19 mouse cellular contexts compared by ENCODE assay signal in the genomic region with DNA sequence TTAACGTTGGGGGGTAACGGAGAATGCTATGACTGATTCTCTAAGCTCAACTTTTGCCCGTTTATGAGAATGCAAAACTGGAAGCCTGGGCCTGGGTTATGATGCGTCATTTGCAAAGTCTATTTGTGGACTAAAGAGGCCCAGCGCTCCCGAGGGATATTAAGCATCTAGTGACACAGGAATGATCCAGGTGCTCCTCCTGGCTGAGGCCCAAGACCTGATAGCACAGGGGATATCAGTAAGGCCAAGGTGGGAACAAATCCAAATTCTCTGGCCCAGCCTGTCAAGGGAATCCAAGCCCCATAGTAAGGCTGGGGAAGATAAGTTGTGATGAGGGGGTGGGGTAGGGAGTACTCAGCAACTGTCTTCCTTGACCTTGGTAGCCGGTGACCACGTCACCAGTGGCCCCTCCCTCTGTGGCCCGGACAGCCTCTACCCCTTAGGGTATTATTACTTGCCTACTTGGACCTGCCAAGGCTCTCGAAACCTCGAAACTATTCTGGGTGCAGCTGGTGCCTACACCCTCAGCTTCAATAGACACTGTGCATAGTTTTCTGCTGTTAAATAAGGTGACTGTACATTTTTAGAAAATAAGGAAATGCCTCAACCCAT. TPM values are rescaled to one million over a fixed set of nuclear protein-coding genes. Genes with fewer than 3 reads are reported as not detected.
DNase-seq lines count a peak whose midpoint lies in the region; ATAC-seq and TF ChIP-seq lines count a peak whose summit lies in the region.
"Had no signal": no experiment of that assay in that cellular context is flagged by ENCODE, and none has a peak within 500 bp of the region (broad histone marks: within the 10 kb centered on the region; RNA-seq: fewer than 3 reads in every experiment).

No protein-coding gene starts in this region.

- no peak for TF ChIP-seq EP300 in heart, postnatal 0 days (IDR thresholded peaks at IDR 0.05; ENCODE audit: low read depth)
- TF ChIP-seq EP300 in stomach, postnatal 0 days (optimal IDR thresholded peaks at IDR 0.05): no peak

- ATAC-seq in heart, embryonic 12.5 days (ENCODE audit: insufficient number of reproducible peaks, low FRiP score): peak; percentile 51; the same call in 1 of the 2 replicates
- ATAC-seq in heart, postnatal 0 days (ENCODE audit: insufficient read depth, low read depth): peak; percentile 81
- ATAC-seq in stomach, postnatal 0 days (ENCODE audit: low FRiP score, low TSS enrichment): peak; percentile 26; the same call in 1 of the 2 replicates
- ATAC-seq: forebrain, embryonic 13.5 days; midbrain, embryonic 13.5 days had no signal

- no peak overlapping the region for H3K4me2 ChIP-seq in heart, embryonic 12.5 days
- H3K4me2 ChIP-seq in heart, postnatal 0 days (ENCODE audit: low read depth, low read length): no peak overlapping the region
- H3K4me2 ChIP-seq in stomach, postnatal 0 days (replicated peaks; ENCODE audit: low read depth): no peak overlapping the region
- H3K4me2 ChIP-seq: forebrain, embryonic 13.5 days; hindbrain, embryonic 15.5 days; liver, embryonic 13.5 days; midbrain, embryonic 13.5 days; neural tube, embryonic 12.5 days had no signal

- TF ChIP-seq CTCF in heart, postnatal 0 days (IDR thresholded peaks at IDR 0.05; ENCODE audit: low read depth): no peak
- TF ChIP-seq CTCF in stomach, postnatal 0 days (IDR thresholded peaks at IDR 0.05; ENCODE audit: low read depth): no peak

- H3K9ac ChIP-seq in heart, embryonic 12.5 days: no peak overlapping the region
- 0 out of 2 replicates have a peak overlapping the region, but pooled peaks have one; percentile 12 for H3K9ac ChIP-seq in heart, postnatal 0 days (replicated peaks; ENCODE audit: low read depth, low read length)
- no peak overlapping the region for H3K9ac ChIP-seq in stomach, postnatal 0 days (ENCODE audit: low read length)
- H3K9ac ChIP-seq: forebrain, embryonic 13.5 days; hindbrain, embryonic 15.5 days; liver, embryonic 13.5 days; midbrain, embryonic 13.5 days; neural tube, embryonic 12.5 days had no signal

- no peaks in the 10 kb centered on the region for H3K36me3 ChIP-seq in heart, embryonic 12.5 days
- H3K36me3 ChIP-seq in heart, postnatal 0 days (replicated peaks; ENCODE audit: control insufficient read depth, insufficient read depth, low read length): no peaks in the 10 kb centered on the region
- H3K36me3 ChIP-seq in stomach, postnatal 0 days (ENCODE audit: control insufficient read depth, insufficient read depth, low read length): no peaks in the 10 kb centered on the region
- H3K36me3 ChIP-seq: hindbrain, embryonic 15.5 days; liver, embryonic 13.5 days; midbrain, embryonic 13.5 days; neural tube, embryonic 12.5 days had no signal

- no peak overlapping the region for H3K4me3 ChIP-seq in heart, embryonic 12.5 days
- no peak overlapping the region for H3K4me3 ChIP-seq in heart, postnatal 0 days (ENCODE audit: low read depth, low read length)
- no peak overlapping the region for H3K4me3 ChIP-seq in stomach, postnatal 0 days (ENCODE audit: low read depth, low read length)
- H3K4me3 ChIP-seq: forebrain, embryonic 13.5 days; hindbrain, embryonic 15.5 days; liver, embryonic 13.5 days; midbrain, embryonic 13.5 days; neural tube, embryonic 12.5 days had no signal

- H3K27ac ChIP-seq in heart, embryonic 12.5 days (ENCODE audit: poor library complexity, severe bottlenecking): peak overlapping the region; percentile 48; the same call in 1 of the 2 replicates
- H3K27ac ChIP-seq in heart, postnatal 0 days (ENCODE audit: low read depth): peak overlapping the region; percentile 66
- no peak overlapping the region for H3K27ac ChIP-seq in stomach, postnatal 0 days (replicated peaks)
- H3K27ac ChIP-seq: forebrain, embryonic 13.5 days; hindbrain, embryonic 15.5 days; liver, embryonic 13.5 days; midbrain, embryonic 13.5 days; neural tube, embryonic 12.5 days had no signal

- 52% methylated on average over 11 of the region's 11 CpGs for WGBS in heart, embryonic 12.5 days
- WGBS in heart, postnatal 0 days: 32% methylated on average over 11 of the region's 11 CpGs
- 56% methylated on average over 11 of the region's 11 CpGs for whole genome bisulfite sequencing in stomach, postnatal 0 days

- peaks cover 8% of the 10 kb centered on the region for H3K4me1 ChIP-seq in heart, embryonic 12.5 days (replicated peaks)
- peaks cover 5% of the 10 kb centered on the region for H3K4me1 ChIP-seq in heart, postnatal 0 days (ENCODE audit: control insufficient read depth, insufficient read depth)
- H3K4me1 ChIP-seq in stomach, postnatal 0 days (replicated peaks; ENCODE audit: control insufficient read depth, insufficient read depth): no peaks in the 10 kb centered on the region
- H3K4me1 ChIP-seq: forebrain, embryonic 13.5 days; hindbrain, embryonic 15.5 days; liver, embryonic 13.5 days; midbrain, embryonic 13.5 days; neural tube, embryonic 12.5 days had no signal

- H3K27me3 ChIP-seq in heart, embryonic 12.5 days (replicated peaks): no peaks in the 10 kb centered on the region
- no peaks in the 10 kb centered on the region for H3K27me3 ChIP-seq in heart, postnatal 0 days (ENCODE audit: control insufficient read depth, insufficient read depth, low read length)
- H3K27me3 ChIP-seq in stomach, postnatal 0 days (ENCODE audit: control insufficient read depth, insufficient read depth, low read length): no peaks in the 10 kb centered on the region
- H3K27me3 ChIP-seq: forebrain, embryonic 13.5 days; hindbrain, embryonic 15.5 days; liver, embryonic 13.5 days; midbrain, embryonic 13.5 days; neural tube, embryonic 12.5 days had no signal

- peaks cover 7% of the 10 kb centered on the region for H3K9me3 ChIP-seq in heart, embryonic 12.5 days (replicated peaks)
- peaks cover 6% of the 10 kb centered on the region for H3K9me3 ChIP-seq in heart, postnatal 0 days (replicated peaks; ENCODE audit: control insufficient read depth, low read length)
- no peaks in the 10 kb centered on the region for H3K9me3 ChIP-seq in stomach, postnatal 0 days (ENCODE audit: control insufficient read depth, low read length)
- H3K9me3 ChIP-seq: hindbrain, embryonic 15.5 days; liver, embryonic 13.5 days; midbrain, embryonic 13.5 days had no signal

- no peak for DNase-seq in heart, adult 18-20 months
- peak; percentile 3 for DNase-seq in retina, adult 2 months (ENCODE audit: low read depth, low spot score)
- DNase-seq in retina, embryonic 14.5 days (ENCODE audit: low spot score): no peak
- peak; percentile 53 for DNase-seq in heart, postnatal 0 days (ENCODE audit: low spot score)
- DNase-seq in stomach, postnatal 0 days (ENCODE audit: low spot score): no peak
- no peak for DNase-seq in left cerebral cortex, postnatal 14 days (ENCODE audit: low spot score in 2 of 2)
- DNase-seq in cerebellum, adult 9-11 months: no peak
- DNase-seq: cerebellum, adult 2 months; kidney, postnatal 25 days; liver, embryonic 13.5 days; thymus, adult 18-20 months had no signal

- intact Hi-C loops in left cerebral cortex, postnatal 14 days (cut with DNase I): no loop called here

RNA-seq across cellular contexts. Expression of a gene that starts 33.5 kb away (rescaled TPM):
- not detected in 2 replicates for polyA plus RNA-seq in heart, embryonic 12.5 days (2016; fragmentation: Nextera tagmentation; extraction: Ambion mirVana)
- total RNA-seq in heart, adult 18-20 months (2021): not detected
- not detected in 2 replicates for total RNA-seq in heart, postnatal 0 days (2014; rRNA removed; ENCODE audit: low replicate concordance)
- not detected in 2 replicates for polyA plus RNA-seq in heart, postnatal 0 days (2015; fragmentation: Nextera tagmentation; extraction: Ambion mirVana)
- not detected in 2 replicates for polyA plus RNA-seq in stomach, postnatal 0 days (2015; fragmentation: Nextera tagmentation; extraction: Ambion mirVana)
- total RNA-seq in left cerebral cortex, postnatal 14 days (2021): not detected
- total RNA-seq: gastrocnemius, adult 8-10 months; layer of hippocampus, postnatal 25 days had no signal
- polyA plus RNA-seq: cerebellum, adult 2 months; forebrain, embryonic 13.5 days; hindbrain, embryonic 15.5 days; liver, embryonic 13.5 days; midbrain, embryonic 13.5 days; neural tube, embryonic 12.5 days; spleen, adult 2 months had no signal

RNA-seq across cellular contexts. Expression of a gene that starts 39.8 kb away (rescaled TPM):
- polyA plus RNA-seq in heart, embryonic 12.5 days (2016; fragmentation: Nextera tagmentation; extraction: Ambion mirVana): 0.42 and 0.49 TPM in 2 replicates
- under 1 TPM; 0.52 to 0.72 TPM for total RNA-seq in heart, adult 18-20 months (2021)
- total RNA-seq in heart, postnatal 0 days (2014; rRNA removed; ENCODE audit: low replicate concordance): 1.1 and 3.3 TPM in 2 replicates
- 0.22 and 0.38 TPM in 2 replicates for polyA plus RNA-seq in heart, postnatal 0 days (2015; fragmentation: Nextera tagmentation; extraction: Ambion mirVana)
- 0.41 and 0.46 TPM in 2 replicates for polyA plus RNA-seq in stomach, postnatal 0 days (2015; fragmentation: Nextera tagmentation; extraction: Ambion mirVana)
- 1 to 10 TPM; 2.6 to 2.8 TPM for total RNA-seq in left cerebral cortex, postnatal 14 days (2021)

Comparison
In these comparisons a context has a peak if more than half of its experiments do, and no peak if none do; other contexts are left out.
1. DNase-seq: peak in retina, adult 2 months (single experiment) and heart, postnatal 0 days (single experiment); none in heart, adult 18-20 months (0 of 2), retina, embryonic 14.5 days (single experiment), stomach, postnatal 0 days (single experiment), left cerebral cortex, postnatal 14 days (0 of 2) and cerebellum, adult 9-11 months (single experiment).
2. ATAC-seq: peak in every context shown above with its lines; median percentile 81 in heart, postnatal 0 days; 51 in heart, embryonic 12.5 days; 26 in stomach, postnatal 0 days.